Mouse (Mus musculus): Measurements from ENCODE around the gene Gigyf1.

GRCm38 (mm10) chr5:137570181-137570580 lies 51.8 kb downstream of the Gigyf1 start:
- TF ChIP-seq CTCF (IDR thresholded peaks at IDR 0.05; ENCODE audit: low read depth) (no peak), EP300 (optimal IDR thresholded peaks at IDR 0.05) (no peak)
